Mouse (Mus musculus) liver, adult 2 months (tissue): ENCODE measurements around the gene Ddx51.

Source experiments
- CTCF ChIP-seq: fragments of 200-500 bp; IDR thresholded peaks from 2 replicates; pipeline ENCODE4 v1.5.1; 2011; ENCODE audit warnings: low read depth, low read length, control low read depth
- POLR2A ChIP-seq: fragments of 200-500 bp; IDR thresholded peaks from 2 replicates; pipeline ENCODE4 v1.6.1; 2011; ENCODE audit warnings: low read length, control low read depth; ENCODE audit not compliant: insufficient read depth; ENCODE audit errors: extremely low read depth

DNA sequence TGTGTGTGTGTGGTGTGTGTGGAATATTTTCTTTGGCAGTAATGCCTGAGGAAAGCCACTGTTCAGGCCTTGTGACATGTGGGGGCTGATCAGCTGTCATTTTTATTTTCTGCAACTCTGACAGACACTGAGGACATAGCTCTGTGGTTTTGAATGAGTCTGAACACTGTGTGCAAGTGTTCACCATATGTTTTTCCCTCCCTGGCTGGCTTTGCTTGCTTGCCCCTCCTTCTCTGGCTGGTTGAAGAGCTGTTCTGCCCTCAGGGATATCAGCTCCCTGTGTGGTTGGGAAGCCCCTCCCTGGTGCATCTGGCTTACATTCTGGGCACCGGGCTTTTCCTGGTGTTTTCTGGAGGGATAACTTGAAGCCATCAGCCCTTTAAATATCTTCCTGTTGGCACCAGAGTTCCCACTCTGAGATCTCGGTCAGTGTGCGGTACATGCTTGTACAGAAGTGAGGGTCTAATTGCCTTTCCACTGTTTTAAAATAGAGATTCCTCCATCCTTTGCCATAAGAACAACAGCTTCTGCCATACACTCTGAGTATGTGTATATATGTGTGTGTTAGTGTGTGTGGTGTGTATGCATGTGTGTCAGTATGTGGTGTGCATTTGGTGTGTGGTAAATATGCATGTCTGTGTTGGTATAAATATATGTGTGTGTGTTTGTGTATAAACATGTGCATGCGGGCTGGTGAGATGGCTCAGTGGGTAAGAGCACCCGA is 41.7 kb upstream of the Ddx51 start:
- TF ChIP-seq CTCF = no peak
- TF ChIP-seq POLR2A = no peak
